Mouse (Mus musculus): Measurements from ENCODE around the gene Man2c1.

The Man2c1 gene

DNA sequence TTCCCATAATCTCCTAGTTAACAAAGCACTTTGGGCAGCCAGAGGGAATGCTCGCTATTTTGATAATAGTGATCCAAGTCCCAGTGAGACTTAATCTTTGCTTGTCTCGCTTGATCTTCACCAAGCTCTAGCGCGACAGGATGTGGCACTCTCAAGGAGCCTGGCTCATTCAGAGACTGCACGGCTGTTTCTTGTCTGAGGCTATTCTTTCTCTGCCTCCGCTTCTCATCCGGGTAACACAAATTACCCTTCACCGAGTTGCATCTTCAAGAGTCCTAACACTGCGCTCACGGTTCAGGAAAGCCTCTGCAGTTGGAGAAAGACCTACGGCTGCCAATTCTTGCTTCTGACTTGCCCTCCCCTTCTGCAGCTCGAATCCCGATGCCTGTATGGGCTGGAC lies 27.0 kb downstream of the Man2c1 start:
- DNase-seq (ENCODE audit: low spot score): no peak

DNA sequence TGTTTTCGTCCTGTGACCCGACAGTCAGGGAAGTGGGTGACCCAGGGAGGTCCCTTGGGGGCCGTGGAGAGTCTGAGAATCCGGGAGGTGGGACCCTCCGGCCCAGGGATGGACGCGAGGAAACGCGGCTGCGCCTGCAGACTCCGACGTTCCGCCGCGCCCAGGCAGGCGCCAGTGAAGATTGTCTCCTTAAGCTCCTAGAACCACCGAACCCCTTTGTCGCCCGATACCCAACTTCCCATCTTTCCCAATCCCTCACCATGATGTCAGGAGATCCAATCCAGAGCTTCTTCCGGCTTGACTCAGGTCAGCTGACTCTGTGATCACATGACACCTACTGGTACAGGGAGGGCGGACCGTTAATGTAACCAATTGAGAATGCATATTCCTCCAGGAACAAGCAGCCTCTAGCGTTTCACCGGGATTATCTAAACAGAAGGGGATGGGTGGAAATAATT lies 27.6 kb downstream of the Man2c1 start, which contains the start of gene Commd4:
Gene Commd4, minus strand, starts transcription at position 319 of the 458 bp plus-strand sequence.
- peak; percentile 73 for DNase-seq (ENCODE audit: low spot score)

DNA sequence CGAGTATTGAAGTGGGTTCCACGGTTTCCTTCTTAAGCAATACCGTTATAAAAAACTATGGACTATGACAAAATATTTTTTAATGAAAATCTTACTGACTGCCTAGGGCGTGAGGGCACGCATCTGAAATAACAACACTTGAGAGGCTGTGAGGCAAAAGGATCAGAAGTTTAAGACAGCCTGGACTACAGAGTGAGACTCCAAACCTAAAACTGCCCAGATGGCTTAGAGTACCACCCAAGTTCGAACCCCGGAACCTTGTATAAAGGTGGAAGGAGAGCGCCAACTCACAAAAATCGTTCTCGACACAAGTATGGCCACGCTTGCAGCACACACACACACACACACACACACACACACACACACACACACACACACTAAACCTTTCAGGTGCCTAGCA lies 28.0 kb downstream of the Man2c1 start:
- DNase-seq (ENCODE audit: low spot score): no peak

DNA sequence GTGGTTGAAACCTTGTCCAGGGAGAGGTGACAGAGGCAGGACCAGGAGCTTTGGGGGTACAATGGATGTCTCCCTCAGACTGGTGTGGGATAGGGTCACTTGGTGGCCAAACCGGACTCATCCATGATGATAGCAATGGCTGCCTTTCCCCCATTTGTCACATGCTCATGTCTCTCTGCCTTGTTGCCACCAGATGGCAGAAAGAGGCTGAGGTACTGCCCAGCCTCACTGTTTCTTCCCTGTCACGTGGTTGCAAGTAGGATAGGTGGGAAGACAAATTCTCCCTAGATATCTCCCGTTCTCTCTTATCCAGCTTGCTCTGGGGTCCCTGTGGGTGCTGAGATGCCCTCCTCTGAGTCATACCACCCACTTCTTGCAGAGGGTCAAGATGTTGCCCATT lies 32.0 kb downstream of the Man2c1 start:
- no peak for DNase-seq (ENCODE audit: low spot score)

DNA sequence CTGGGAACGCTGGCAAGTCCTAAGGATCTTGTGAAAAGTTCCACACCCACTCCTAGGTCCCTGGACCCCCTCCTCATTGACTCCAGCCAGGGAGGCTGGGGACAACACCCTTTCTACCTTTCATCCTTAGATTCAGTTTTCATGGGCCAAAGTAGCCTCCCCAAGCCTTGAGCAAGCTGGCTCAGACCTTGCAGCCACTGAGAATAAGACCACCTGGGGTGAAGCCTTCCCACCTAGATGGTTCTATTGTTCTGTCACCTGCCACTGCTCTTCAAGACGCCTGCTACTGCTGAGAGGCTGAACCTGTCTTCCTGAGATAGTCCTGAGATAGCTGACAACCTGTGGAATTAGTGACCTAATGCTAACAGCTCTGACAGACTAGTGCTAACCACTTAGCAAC lies 32.6 kb downstream of the Man2c1 start:
- no peak for DNase-seq (ENCODE audit: low spot score)

DNA sequence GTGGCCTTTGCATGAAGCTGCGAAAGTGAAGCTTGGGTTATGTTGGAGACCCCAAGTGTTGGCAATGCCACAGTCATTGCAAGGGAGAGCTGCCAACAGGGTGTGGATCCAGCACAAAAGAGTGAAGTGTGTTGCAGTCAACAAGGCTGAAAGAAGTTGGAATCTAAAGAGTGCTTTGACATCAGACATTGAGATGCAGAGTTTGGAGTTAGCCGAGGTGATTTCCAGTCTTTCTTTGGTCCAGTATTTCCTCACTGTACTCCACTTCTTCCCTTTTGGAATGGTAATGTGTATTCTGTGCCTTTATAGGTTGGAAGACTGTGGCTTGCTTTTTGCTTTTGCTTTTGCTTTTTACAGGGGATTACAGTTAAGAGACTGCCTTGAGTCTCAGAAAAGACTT lies 35.7 kb downstream of the Man2c1 start:
- no peak for DNase-seq (ENCODE audit: low spot score)

DNA sequence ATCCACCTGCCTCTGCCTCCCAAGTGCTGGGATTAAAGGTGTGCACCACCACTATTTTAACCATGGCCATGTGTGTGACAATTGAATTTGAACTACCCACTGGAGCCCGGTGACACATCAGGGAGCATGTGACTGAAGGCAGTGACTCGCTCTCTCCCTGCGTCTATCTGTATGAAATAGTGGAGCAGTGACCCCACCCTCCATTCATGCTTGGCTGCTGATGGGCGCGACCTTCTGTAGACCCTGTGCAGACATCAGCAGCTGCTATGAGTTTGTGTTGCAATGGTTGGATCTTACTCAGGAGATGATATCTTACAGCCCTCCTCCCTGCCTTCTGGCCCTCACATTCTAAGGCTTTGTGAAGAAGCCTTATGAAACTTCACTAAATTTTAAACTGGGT lies 37.9 kb downstream of the Man2c1 start:
- DNase-seq (ENCODE audit: low spot score): no peak

Data from urinary bladder, postnatal 10 days (tissue).